Mouse (Mus musculus) neural tube, embryonic 11.5 days (tissue): ENCODE results near the gene Vcan. TPM values are rescaled to one million over a fixed set of nuclear protein-coding genes. Genes with fewer than 3 reads are reported as not detected.

Experiments
- ATAC-seq: fragments of 200-750 bp; cut with Nextera tagmentation; 2 replicates; pipeline ENCODE4 v1.8.0; 2017; ENCODE audit warnings: moderate number of reproducible peaks, mild to moderate bottlenecking, moderate TSS enrichment, moderate library complexity; ENCODE audit not compliant: insufficient read depth, low FRiP score, low TSS enrichment
- DNase-seq: peaks from one replicate; pipeline ENCODE4 v3.0.0-alpha.2; 2015; ENCODE audit warnings: low spot score
- H3K27ac ChIP-seq: fragments of 300-500 bp; sonication (generic); 2 replicates; pipeline ENCODE4 v1.5.1; 2014; ENCODE audit warnings: low read depth, mild to moderate bottlenecking, low read length
- H3K27me3 ChIP-seq: fragments of 300-500 bp; sonication (generic); 2 replicates; pipeline ENCODE4 v1.6.1; 2014; ENCODE audit warnings: mild to moderate bottlenecking, low read length, mixed read lengths; ENCODE audit not compliant: control insufficient read depth, insufficient read depth
- H3K36me3 ChIP-seq: fragments of 300-500 bp; sonication (generic); 2 replicates; pipeline ENCODE4 v1.6.1; 2014; ENCODE audit warnings: mild to moderate bottlenecking, low read length, moderate library complexity, mixed read lengths; ENCODE audit not compliant: control insufficient read depth, insufficient read depth
- H3K4me1 ChIP-seq: fragments of 300-500 bp; sonication (generic); 2 replicates; pipeline ENCODE4 v1.6.1; 2014; ENCODE audit warnings: low read length, mixed read lengths; ENCODE audit not compliant: control insufficient read depth, insufficient read depth
- H3K4me2 ChIP-seq: fragments of 300-500 bp; sonication (generic); 2 replicates; pipeline ENCODE4 v1.6.1; 2014; ENCODE audit warnings: low read depth, mild to moderate bottlenecking, moderate library complexity
- H3K4me3 ChIP-seq: fragments of 300-500 bp; sonication (generic); 2 replicates; pipeline ENCODE4 v1.5.1; 2014; ENCODE audit warnings: low read depth, low read length
- H3K9ac ChIP-seq: fragments of 300-500 bp; sonication (generic); 2 replicates; pipeline ENCODE4 v1.6.1; 2014; ENCODE audit warnings: mild to moderate bottlenecking, low read length
- H3K9me3 ChIP-seq: fragments of 300-500 bp; sonication (generic); 2 replicates; pipeline ENCODE4 v1.6.1; 2016; ENCODE audit warnings: low read length; ENCODE audit not compliant: control insufficient read depth
- WGBS: fragments of 180-500 bp; shearing (Covaris S2); extraction: QIAGEN DNeasy Blood & Tissue Kit; methylation state at CpG from one replicate; pipeline ENCODE4 v1.1.7; 2014; 5-methylcytosine and 5-hydroxymethylcytosine counted together
- polyA plus RNA-seq: library from polyadenylated mRNA; unstranded; fragments of >200 nt; fragmentation: Nextera tagmentation; extraction: Ambion mirVana; gene quantifications from 2 replicates; pipeline ENCODE4 v1.2.1, GENCODE M21; 2014

The Vcan gene
- polyA plus RNA-seq, 1 experiment from 2014 or later, result 63.0 TPM

GRCm38 (mm10) chr13:89702395-89702794 is 39.9 kb downstream of the Vcan start:
- H3K9me3 ChIP-seq, result no peaks in the 10 kb centered on the region
- ATAC-seq (no peak), DNase-seq (no peak)
- no peak overlapping the region for H3K27ac ChIP-seq
- no peak overlapping the region for H3K9ac ChIP-seq
- H3K4me3 ChIP-seq, result no peak overlapping the region
- no peaks in the 10 kb centered on the region for H3K4me1 ChIP-seq
- H3K4me2 ChIP-seq, result no peak overlapping the region
- H3K27me3 ChIP-seq, result no peaks in the 10 kb centered on the region
- H3K36me3 ChIP-seq, result 0 out of 2 replicates have a peak, but pooled peaks cover 3% of the 10 kb centered on the region
- 89% methylated on average over 4 of the region's 4 CpGs for WGBS

- no peak for ATAC-seq
Measured at GRCm38 (mm10) chr13:89699998-89700555, 42.2 kb downstream of the Vcan start.

GRCm38 (mm10) chr13:89692597-89692996 is 49.7 kb downstream of the Vcan start:
- WGBS, result 91% methylated on average over 1 of the region's 1 CpGs
- no peak for ATAC-seq

More at GRCm38 (mm10) chr13:89699998-89700555, 42.2 kb downstream of the Vcan start:
- DNase-seq, result no peak
- Histone ChIP-seq H3K9me3 (no peaks in the 10 kb centered on the region), H3K4me1 (no peaks in the 10 kb centered on the region), H3K27me3 (no peaks in the 10 kb centered on the region), H3K4me3 (no peak overlapping the region), H3K9ac (no peak overlapping the region), H3K4me2 (no peak overlapping the region), H3K36me3 (no peaks in the 10 kb centered on the region), H3K27ac (no peak overlapping the region)
- 93% methylated on average over 2 of the region's 2 CpGs for WGBS

GRCm38 (mm10) chr13:89683490-89683889 is 58.8 kb downstream of the Vcan start:
- H3K9me3 ChIP-seq, result no peaks in the 10 kb centered on the region
- H3K27me3 ChIP-seq, result no peaks in the 10 kb centered on the region
- no peak for ATAC-seq
- H3K36me3 ChIP-seq, result peaks cover 2% of the 10 kb centered on the region; the same call in 1 of the 2 replicates
- no peak overlapping the region for H3K9ac ChIP-seq
- no peak for DNase-seq
- no peak overlapping the region for H3K4me2 ChIP-seq
- H3K27ac ChIP-seq, result no peak overlapping the region
- WGBS, result 95% methylated on average over 3 of the region's 3 CpGs
- H3K4me1 ChIP-seq, result no peaks in the 10 kb centered on the region
- no peak overlapping the region for H3K4me3 ChIP-seq

More at GRCm38 (mm10) chr13:89692597-89692996, 49.7 kb downstream of the Vcan start:
- H3K4me2 ChIP-seq, result no peak overlapping the region
- no peaks in the 10 kb centered on the region for H3K27me3 ChIP-seq
- H3K4me3 ChIP-seq, result no peak overlapping the region
- no peaks in the 10 kb centered on the region for H3K9me3 ChIP-seq
- H3K36me3 ChIP-seq, result peaks cover 9% of the 10 kb centered on the region; the same call in 1 of the 2 replicates
- DNase-seq, result no peak
- no peak overlapping the region for H3K9ac ChIP-seq
- H3K4me1 ChIP-seq, result no peaks in the 10 kb centered on the region
- H3K27ac ChIP-seq, result no peak overlapping the region

GRCm38 (mm10) chr13:89682254-89682653 is 60.1 kb downstream of the Vcan start:
- H3K36me3 ChIP-seq, result peaks cover 2% of the 10 kb centered on the region; the same call in 1 of the 2 replicates
- no peak overlapping the region for H3K4me2 ChIP-seq
- no peaks in the 10 kb centered on the region for H3K27me3 ChIP-seq
- 72% methylated on average over 7 of the region's 7 CpGs for WGBS
- no peak overlapping the region for H3K9ac ChIP-seq
- no peak for DNase-seq
- ATAC-seq, result no peak
- H3K9me3 ChIP-seq, result no peaks in the 10 kb centered on the region
- no peak overlapping the region for H3K4me3 ChIP-seq
- H3K27ac ChIP-seq, result no peak overlapping the region
- H3K4me1 ChIP-seq, result no peaks in the 10 kb centered on the region

GRCm38 (mm10) chr13:89679756-89680155 is 62.6 kb downstream of the Vcan start:
- H3K9ac ChIP-seq, result no peak overlapping the region
- H3K4me1 ChIP-seq, result no peaks in the 10 kb centered on the region
- peaks cover 2% of the 10 kb centered on the region; the same call in 1 of the 2 replicates for H3K36me3 ChIP-seq
- WGBS, result 91% methylated on average over 6 of the region's 6 CpGs
- no peak overlapping the region for H3K4me3 ChIP-seq
- no peak overlapping the region for H3K27ac ChIP-seq
- H3K27me3 ChIP-seq, result no peaks in the 10 kb centered on the region
- H3K9me3 ChIP-seq, result no peaks in the 10 kb centered on the region
- ATAC-seq (no peak), DNase-seq (no peak)
- H3K4me2 ChIP-seq, result no peak overlapping the region

- no peak overlapping the region for H3K4me3 ChIP-seq
- ATAC-seq, result no peak
- no peaks in the 10 kb centered on the region for H3K9me3 ChIP-seq
- no peaks in the 10 kb centered on the region for H3K36me3 ChIP-seq
- WGBS, result 90% methylated on average over 3 of the region's 3 CpGs
- no peak overlapping the region for H3K27ac ChIP-seq
- no peak for DNase-seq
- H3K27me3 ChIP-seq, result no peaks in the 10 kb centered on the region
- H3K4me1 ChIP-seq, result no peaks in the 10 kb centered on the region
- no peak overlapping the region for H3K9ac ChIP-seq
- H3K4me2 ChIP-seq, result no peak overlapping the region
Measured at GRCm38 (mm10) chr13:89670505-89670904, 71.8 kb downstream of the Vcan start.

- 66% methylated on average over 10 of the region's 10 CpGs for WGBS
- Histone ChIP-seq H3K4me1 (no peaks in the 10 kb centered on the region), H3K4me2 (no peak overlapping the region), H3K27me3 (no peaks in the 10 kb centered on the region), H3K27ac (no peak overlapping the region), H3K36me3 (no peaks in the 10 kb centered on the region), H3K9me3 (no peaks in the 10 kb centered on the region), H3K9ac (no peak overlapping the region), H3K4me3 (no peak overlapping the region)
- no peak for ATAC-seq
- DNase-seq, result no peak
Measured at GRCm38 (mm10) chr13:89668981-89669880, 73.1 kb downstream of the Vcan start.
